Mouse (Mus musculus) yolk sac, embryonic 10.5 days (tissue): ENCODE measurements around the gene Atf7ip.

Experiments
- DNase-seq: peaks from one replicate; pipeline ENCODE4 v3.0.0-alpha.2; 2017; ENCODE audit warnings: low spot score

Gene Atf7ip

DNA sequence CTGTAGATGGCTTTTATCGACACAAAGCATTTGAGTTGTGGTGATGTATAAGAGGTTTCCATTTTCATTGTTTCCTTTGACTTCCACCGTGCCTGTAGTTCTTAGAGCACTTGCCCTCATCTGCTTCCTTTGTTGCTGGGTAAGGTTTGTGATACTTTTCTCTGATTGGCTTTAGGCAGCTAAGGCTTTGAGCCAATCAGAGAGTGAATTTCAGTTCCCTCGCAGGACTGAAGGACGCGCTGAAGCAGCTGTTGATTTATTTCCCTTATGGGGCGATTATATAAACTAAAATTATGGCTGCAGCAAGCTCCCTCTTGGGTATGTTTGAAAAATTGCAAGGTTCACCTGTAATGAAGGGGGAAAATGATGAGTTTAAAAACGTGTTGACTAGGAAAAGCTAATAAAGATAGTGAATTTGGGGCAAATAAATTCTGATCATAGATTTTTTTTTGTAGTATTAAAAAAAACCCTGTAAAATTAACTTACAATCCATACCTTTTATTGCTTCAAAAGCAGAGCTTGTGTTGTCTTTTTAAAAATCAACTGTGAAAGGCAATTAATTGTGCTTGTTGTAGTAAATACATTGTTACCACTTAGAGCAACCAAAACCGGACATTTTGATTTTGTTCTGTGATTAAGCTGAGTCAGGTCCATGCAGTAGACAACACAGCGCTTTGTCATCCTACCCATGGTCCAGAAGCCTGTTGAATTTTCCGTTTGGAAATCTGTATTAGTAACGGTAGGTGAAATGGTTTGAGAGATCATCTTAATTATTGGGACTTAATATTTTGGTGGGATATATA is 48.0 kb downstream of the Atf7ip start:
- peak; percentile 42 for DNase-seq

DNA sequence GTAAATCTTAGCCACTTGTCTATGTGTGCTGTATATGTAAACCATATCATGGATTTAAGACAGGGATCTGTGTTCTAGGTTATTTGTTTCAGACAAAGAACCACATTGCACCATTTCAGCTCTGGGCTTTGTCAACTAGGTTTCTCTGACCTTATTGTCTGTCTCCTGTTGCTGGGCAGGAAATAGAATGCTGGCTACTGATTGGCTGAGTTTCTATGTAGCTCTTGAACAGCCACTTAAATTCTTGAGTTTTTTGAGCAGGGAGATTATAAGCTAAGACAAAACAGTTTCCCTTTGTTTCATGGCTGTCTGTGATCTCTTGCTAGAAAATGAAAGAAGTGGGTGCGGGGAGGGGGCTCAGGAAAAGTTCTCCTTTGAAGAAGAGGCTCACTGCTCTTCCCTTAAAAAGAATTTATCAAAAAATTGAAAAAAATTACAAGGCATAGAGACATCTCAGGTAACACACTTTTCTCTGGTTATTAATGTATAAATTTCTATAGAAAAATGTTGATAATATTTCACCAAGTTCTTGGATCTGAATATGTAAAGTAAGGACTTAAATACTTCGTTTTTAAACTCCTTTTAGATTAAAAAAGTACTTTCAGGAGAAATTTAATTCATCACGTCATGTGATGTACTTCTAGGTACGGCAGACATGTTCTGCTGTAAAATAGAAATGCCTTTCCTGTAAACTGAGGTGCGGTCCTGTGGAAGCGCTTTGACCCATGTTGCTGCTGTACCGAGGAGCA is 49.0 kb downstream of the Atf7ip start:
- DNase-seq, result no peak

DNA sequence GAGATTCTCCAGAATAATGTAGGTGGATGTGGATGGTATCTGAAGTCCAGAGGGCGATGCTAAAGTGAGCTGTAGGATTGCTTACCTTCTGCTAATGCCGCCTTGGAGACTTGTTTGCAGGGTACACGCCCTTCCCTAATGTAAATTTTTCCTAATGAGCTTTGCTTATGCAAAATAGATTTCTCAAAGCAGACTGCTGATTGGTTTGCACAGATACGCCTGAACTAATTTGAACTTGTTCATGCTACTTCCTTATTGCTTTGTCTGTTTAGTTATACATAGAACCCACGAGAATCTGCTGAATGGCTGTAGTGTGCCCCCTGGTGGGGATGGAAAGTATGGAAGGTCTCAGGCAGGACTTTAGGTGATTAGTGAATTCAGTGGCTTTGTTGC is 49.6 kb downstream of the Atf7ip start:
- DNase-seq, result peak; percentile 57

DNA sequence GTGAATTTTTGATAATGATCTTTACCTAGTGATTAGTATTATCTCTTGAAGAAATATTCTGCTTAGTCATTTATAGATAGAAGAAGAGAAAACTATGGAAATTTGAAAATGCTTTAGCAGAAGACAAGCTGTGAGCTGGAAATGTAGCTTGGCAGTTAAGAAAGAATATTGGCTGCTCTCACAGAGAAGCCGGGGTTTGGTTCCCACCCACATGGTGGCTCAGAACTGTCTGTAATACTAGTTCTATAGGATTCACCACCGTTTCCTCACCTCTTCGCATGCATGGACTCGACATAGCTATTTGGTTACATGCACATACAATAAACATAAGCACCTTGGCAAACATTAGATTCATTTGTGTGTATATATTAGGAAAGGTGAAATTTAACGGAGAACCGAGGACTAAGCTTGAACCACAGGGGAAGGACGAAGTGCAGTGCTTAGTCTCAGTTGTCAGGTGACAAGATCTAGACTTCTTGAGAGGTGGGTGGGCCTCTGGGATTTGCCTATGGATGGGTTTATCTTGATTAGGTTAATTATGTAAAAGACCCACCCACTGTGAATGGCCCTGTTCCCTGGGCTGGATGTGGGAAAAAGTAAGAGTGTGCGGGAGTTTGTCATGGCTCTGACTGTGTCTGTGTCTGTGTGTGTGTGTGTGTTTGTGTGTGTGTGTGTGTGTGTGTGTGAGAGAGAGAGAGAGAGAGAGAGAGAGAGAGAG is 52.5 kb downstream of the Atf7ip start:
- no peak for DNase-seq

DNA sequence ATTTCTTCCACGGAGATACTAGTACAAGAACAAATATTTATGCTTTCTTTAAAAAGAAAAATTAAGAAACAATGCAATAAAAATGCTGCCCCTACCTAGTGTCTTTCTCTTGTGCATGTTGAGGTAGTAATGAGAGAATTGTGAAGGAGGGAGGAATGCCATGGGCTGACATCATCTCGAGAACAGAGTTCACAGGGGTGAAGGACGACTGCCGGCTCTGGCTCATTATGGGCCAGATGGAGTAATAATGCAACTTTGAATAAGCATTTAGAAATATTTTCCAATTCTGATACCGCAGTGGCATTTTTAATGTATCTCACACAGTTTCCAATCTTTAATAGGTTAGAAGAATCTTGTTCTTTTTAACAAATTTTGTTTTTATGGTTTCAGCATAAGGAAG is 60.0 kb downstream of the Atf7ip start:
- no peak for DNase-seq

DNA sequence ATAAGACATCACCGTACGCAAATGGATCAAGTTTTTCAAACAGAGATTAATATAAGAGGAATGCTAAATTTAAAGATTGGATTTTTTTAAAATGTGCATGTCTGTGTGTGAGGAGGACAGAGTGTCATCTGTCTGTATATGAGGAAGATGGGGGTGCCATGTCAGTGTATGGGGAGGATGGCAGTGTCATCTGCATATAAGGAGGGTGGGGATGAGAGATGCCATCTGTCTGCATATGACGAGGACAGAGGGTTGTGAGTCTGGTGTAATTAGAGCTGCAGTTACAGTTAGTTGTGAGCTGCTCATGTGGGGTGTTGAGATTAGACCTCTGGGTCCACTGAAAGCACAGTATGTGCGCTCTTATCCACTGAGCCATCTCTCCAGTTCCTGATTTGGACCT is 84.8 kb downstream of the Atf7ip start:
- no peak for DNase-seq

DNA sequence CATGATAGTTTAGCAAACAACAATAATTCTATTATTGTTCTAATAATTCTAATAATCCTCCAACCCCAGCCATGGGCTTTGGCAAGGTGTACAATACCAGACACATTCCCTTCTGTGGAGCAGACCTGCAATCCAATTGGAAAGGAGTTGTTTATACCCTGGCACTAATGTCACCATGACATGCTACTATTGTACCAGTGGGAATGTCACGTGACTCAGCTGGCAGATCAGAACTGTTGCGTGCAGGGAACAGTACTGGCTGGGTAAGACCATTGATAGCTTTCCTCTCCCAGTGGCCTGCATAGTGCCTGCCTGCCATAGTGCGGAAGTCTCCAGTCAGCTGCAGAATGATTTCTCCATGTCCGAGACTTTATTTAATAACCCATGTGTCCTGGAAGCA is 88.6 kb downstream of the Atf7ip start:
- DNase-seq, result no peak

DNA sequence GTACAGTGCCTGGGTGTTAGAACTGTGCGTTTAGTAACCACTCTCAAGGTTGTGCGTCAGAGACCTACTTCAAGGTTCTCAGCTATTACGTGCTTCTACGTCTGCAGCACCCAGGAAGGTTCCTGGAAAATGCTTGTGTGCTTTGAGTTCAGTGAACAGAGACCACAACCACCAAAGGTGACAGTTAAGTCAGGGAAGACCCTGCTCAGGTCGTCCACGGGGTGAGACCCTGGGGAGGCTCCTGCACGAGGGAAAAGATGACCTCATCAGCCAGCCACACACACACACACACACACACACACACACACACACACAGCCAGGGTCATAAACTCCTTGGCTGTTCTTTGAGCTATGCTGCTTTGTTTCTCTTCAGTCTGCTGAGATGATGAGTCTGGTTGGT is 96.6 kb downstream of the Atf7ip start:
- no peak for DNase-seq

DNA sequence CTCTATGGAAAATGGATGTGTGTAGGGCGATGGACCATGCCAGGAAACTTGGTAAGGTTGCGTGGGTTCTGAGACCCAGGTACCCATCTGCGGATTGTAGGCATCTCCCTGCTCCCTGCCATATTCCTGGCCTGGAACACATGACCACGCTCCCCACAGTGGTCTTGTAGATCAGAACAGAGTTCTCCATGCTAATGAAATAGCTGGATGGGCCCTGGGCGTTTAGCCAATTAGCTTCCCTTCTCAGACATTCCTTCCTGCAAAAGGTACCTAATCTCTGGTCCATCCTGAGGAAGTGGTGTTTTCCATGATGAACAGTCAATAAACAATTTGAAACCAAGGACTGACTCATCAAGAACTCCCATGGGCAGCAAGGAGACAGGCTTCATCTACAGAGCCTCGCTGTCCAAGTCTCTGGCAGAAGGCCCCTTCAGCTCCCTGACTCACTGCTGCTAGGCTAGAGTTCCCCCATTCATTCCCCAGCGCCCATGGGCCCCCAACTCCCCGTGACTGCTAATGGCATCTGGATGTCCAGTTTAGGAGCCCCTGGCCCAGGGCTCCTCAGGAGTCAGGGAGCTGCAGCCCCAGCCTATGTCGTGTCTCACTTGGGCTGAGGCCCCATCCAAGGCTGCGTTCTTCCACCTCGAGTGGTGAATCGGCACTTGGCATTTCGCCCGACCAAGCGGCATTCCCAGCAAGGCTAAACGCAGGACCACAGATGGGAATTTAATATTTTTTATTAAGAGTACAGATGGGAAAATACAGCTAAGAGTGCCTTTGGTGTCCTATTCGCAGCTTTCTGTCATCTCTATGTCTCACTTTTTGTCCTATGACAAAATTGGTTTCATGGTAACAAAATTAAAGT is 105.6 kb downstream of the Atf7ip start:
- DNase-seq, result no peak

DNA sequence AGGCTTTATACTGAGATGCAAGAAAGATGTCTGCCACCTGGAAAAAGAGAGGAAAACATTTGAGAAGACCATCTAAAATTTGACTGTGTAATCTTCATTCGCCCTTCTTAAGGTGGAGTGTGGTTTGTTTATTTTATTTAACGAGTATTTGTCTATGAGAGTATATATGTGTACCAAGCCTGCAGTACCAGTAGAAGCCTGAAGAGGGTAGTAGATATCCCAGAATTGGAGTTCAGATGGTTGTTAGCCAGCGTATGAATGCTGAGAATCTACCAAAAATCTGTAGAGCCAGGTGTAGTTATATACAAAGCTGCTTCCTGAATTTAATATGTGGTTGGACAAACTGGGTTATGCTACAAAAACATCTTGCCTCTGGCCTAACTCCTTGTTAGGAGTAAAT is 106.3 kb downstream of the Atf7ip start:
- no peak for DNase-seq

DNA sequence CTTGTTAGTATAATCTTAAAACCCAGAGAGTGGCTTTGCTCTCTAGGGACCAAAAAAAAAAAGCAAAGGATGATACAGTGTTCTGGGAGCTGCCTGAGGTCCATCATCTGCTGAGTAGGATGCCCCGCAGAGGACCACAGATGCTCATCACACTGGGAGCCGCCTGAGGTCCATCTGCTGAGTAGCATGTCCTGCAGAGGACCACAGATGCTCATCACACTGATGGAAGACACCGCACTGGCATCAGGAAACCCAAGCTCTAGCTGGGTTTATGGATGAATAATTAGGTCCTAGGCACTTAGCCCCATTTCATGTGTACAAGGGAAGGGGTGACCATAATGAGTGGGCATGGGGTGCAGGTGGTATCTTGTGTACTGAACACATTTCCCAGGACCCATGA is 108.2 kb downstream of the Atf7ip start:
- DNase-seq, result no peak

DNA sequence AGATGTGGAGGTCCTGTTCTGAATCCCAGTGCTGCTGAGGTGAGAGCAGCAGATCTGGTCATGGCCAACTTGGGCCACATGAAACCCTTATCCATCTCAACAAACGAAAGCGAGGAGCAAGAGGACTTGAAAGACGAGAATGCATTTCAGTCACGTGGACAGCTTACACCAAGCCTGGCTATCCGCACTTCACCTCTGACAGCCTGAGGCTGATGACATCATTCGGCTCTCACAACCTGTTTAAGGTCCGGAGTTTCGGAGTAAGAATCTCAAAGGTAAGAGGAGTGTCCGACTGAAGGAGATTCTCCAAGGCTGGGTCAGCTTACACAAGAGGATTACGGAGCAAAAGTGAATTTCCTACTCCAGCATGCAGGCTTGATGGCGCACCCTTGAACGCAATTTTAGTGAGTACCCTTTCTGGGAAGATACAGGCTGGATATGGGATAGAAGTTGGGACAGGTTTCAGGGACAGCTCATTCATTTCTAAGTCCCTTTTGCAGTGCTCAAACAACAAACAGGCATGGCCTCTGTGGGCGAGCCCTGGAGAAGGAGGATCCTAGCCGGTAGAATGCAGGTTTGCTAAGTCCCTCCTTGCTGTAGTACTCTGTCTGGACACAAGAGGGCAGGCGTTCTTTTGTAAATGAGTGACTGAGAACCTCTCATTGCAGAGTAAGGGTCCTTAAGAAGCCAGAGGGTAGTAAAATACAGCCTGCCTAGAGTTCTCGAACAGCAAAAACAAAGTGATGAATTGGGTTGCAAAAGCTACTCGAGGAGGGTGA is 114.6 kb downstream of the Atf7ip start:
- peak; percentile 73 for DNase-seq

DNA sequence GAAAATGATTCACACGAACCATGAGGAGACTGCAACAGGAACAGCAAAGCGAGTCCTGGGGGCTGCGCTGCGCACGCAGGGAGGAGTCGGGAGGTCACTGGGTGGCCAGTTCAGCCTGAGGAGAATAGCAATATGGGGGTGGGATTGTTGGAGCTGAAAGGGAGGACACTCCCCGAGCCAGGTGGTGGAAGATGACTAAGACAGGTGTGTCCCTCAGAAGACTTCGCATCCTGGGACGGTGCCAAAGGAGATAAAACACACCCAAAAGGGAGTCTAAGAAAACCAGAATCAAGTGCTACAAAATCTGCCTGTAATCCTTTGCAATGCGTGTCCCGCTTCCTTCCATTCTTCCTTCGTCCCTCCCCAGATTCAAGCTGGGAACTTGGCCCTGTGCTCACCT is 119.5 kb downstream of the Atf7ip start:
- DNase-seq, result no peak

DNA sequence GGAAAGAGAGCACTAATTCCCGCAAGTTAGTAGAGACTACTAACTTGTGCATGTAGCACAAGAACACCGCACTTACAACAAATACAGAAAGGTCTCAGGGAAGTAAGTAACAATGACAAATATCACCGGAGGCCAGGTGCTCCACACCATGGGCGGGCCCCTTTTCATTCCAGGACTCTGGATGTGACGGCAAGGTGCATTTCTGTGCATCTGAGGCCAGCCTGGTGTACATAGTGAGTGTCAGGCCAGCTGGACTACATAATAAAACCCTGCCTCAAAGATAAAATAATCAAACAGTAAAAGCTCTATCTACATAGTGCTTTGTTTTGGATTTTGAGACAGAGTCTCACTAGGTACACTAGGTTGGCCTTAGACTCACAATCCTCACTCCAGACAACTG is 123.7 kb downstream of the Atf7ip start:
- no peak for DNase-seq

DNA sequence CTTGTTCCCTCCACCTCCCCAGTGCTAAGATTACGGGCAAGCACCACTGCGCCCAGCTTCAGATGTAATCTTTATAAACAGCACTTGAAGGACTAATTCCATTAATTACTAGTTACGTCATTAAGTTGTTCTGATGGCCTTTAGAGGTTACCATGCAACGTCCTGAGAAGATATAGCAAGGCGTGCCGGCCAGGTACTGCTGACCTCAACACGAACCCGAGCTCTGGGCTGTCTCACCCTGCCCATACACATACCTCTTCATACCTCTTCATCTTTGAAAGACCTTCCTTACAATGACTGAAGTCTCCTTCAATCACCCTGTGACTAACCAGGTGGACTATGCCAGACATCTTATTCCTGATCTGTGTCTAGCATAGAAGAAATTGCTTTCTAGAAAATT is 125.6 kb downstream of the Atf7ip start:
- DNase-seq, result no peak

DNA sequence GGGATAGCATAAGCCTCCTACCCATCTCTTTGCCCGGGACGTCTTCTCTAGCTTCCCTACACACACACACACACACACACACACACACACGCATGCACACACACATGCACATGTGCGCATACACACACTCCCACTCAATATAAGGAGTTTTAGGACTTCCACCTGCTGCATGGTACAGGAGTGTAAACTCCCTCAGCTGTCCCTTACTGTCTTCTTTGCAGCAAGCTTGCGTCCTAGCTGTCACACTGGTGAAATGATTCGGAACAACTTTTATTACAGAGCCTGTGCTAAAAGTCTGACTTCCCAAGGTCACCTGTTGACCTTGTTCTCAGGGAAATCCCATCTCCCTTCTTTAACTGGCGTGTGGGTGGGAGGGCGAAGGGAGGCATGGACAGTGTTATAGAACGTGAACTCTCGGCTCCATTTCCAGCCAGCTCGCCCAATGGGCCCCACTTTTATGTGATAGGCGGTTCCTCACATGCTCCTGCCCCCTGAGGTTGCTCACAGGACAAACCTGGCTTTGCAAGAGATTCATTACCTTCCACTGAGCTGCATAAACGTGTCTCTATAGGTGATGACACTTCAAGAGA is 126.1 kb downstream of the Atf7ip start:
- no peak for DNase-seq

DNA sequence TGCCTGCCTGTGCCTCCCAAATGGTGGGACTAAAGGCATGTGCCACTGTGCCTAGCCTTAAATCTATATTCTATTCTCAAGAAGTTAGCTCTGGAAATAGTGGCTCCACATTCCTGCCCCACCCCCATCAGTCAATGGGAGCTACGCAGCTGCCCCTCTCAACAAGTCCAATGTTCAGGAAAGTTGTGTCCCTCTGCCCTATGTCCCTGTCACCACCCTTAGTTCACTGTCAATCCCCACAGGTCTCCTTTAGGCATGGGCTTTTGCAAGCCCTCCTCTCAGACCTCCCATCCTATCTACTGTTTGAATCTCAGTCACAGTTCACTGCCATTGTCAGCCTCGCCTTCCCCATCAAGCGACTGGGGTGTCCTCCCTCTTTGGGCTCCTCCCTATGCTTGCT is 127.2 kb downstream of the Atf7ip start:
- no peak for DNase-seq

DNA sequence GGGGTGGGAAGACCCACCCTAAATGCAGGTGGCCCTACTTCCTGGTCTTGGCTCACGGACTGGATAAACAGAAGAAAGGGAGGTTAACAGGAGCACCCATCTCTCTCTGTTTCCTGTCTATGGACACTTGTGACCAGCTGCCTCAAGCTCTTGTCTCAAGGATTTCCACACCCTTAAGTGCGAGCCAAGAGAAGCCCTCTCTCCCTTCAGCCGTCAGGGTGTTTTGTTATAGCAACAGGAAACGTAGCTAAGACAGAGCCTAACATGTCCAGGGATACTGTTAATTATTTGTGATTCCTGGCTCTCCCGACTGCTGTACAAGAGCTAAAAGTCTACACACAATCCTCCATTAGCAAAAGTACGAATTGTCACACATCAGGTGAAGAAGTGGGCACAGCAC is 127.8 kb downstream of the Atf7ip start:
- DNase-seq, result no peak

DNA sequence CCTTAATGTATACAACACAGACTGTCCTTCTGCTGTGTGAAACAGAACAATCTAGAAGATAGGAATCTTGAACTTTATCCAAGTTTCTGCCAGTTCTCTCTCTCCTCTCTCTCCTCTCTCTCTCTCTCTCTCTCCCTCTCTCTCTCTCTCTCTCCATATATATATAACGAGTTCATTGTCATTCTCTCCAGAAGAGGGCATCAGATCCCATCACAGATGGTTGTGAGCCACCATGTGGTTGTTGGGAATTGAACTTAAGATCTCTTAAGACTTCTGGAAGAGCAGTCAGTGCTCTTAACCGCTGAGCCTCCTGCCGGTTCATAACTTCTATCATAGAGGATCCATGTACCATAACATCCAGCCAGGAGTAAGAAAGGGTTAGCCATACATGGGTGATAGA is 129.0 kb downstream of the Atf7ip start:
- no peak for DNase-seq

DNA sequence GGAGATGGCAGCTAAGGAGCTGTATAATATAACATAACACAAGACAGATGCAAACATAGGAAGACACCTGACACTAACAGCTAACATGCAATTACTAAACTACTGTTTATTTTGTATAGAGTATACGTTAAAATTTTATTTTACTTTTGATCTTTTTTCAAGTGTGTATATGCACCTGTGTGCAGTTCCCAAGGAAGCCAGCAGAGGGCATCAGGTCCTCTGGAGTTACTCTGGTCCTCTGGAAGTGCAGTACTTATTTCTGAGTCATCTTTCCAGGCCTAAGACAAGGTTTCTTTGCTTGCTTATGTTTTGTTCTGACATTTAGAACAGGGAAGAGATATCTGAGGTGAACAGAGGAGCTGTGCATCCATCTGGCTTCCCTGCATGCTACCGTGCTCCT is 138.2 kb downstream of the Atf7ip start:
- no peak for DNase-seq

DNA sequence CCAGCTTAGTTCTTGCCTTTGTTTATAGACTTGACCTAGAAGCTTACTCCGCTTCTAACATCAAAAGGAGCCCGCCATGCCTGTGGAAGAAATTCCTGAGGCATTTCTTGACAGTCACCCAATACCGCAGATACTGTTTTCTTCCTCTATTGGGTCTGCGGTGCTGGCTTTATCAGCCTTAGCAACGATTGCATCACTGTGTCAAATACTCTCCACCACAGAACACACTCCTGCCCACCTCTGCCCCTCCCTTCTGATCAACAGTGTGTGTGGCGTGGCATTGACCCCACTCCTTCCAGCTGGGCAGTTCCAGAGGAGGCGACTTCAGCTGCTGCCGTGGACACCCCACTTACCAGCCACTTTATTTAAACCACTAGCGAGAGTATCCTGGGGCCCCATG is 139.8 kb downstream of the Atf7ip start:
- no peak for DNase-seq
